Mouse (Mus musculus) forebrain, embryonic 12.5 days (tissue): ENCODE results near the gene Sh3rf1. TPM values are rescaled to one million over a fixed set of nuclear protein-coding genes. Genes with fewer than 3 reads are reported as not detected.

ENCODE experiments used
- ATAC-seq: fragments of 200-750 bp; cut with Nextera tagmentation; 2 replicates; pipeline ENCODE4 v1.8.0; 2017; ENCODE audit warnings: moderate TSS enrichment; ENCODE audit not compliant: low FRiP score
- H3K27ac ChIP-seq: fragments of 300-500 bp; sonication (generic); 2 replicates; pipeline ENCODE4 v1.5.1; 2016; ENCODE audit warnings: mild to moderate bottlenecking
- H3K27me3 ChIP-seq: fragments of 300-500 bp; sonication (generic); 2 replicates; pipeline ENCODE4 v1.6.1; 2016; ENCODE audit warnings: mild to moderate bottlenecking
- H3K36me3 ChIP-seq: fragments of 300-500 bp; sonication (generic); replicated peaks from 2 replicates; pipeline ENCODE4 v1.6.1; 2016; ENCODE audit warnings: mild to moderate bottlenecking
- H3K4me1 ChIP-seq: fragments of 300-500 bp; sonication (generic); 2 replicates; pipeline ENCODE4 v1.6.1; 2016
- H3K4me2 ChIP-seq: fragments of 300-500 bp; sonication (generic); 2 replicates; pipeline ENCODE4 v1.6.1; 2016; ENCODE audit warnings: mild to moderate bottlenecking, moderate library complexity
- H3K4me3 ChIP-seq: fragments of 300-500 bp; sonication (generic); replicated peaks from 2 replicates; pipeline ENCODE4 v1.5.1; 2016; ENCODE audit warnings: mild to moderate bottlenecking
- H3K9ac ChIP-seq: fragments of 300-500 bp; sonication (generic); 2 replicates; pipeline ENCODE4 v1.6.1; 2016; ENCODE audit warnings: mild to moderate bottlenecking
- H3K9me3 ChIP-seq: fragments of 300-500 bp; sonication (generic); 2 replicates; pipeline ENCODE4 v1.6.1; 2016
- WGBS: fragments of 180-500 bp; shearing (Covaris S2); methylation state at CpG from one replicate; pipeline ENCODE4 v1.1.7; 2016; 5-methylcytosine and 5-hydroxymethylcytosine counted together
- polyA plus RNA-seq: library from polyadenylated mRNA; unstranded; fragments of >200 nt; fragmentation: Nextera tagmentation; extraction: Ambion mirVana; gene quantifications from 2 replicates; pipeline ENCODE4 v1.2.1, GENCODE M21; 2016

Sh3rf1 gene
- polyA plus RNA-seq: 30.2 and 31.3 TPM in 2 replicates

DNA sequence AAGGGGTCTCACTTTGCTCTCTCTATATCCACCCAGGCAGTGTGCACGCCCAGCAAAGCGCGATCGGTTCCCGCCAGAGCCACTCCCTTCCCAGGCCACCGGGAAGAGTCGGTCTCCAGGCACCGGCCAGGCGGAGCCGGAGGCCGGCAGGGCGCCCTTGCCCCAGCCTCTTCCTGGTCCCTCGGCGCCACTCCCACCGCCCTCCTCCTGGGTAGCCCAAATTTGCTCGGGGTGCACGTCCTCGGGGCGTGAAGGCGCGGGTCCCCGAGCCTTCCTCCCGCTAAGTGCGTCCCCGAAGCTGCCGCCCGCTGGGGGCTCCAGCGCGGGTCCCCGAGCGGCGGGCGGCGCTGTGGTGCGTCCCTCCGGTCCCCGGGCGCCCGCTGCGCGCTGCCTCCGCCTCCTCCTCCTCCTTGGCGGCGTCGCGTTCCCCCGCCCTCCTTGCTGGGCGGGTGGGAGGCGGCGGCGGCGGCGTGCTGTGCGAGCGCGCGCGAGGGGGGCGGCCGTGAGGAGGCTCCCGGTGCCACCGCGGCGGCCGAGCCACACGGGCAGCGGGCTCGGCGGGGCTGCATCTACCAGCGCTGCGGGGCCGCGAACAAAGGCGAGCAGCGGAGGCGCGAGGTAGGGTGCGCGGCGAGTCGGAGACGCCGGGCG is at the start of gene Sh3rf1:
Gene Sh3rf1 (plus strand): TSS at position 144 of the 651 bp plus-strand sequence.
- ATAC-seq: peak; percentile 90
- H3K4me1 ChIP-seq: peaks cover 40% of the 10 kb centered on the region
- under 1% methylated on average over 68 of the region's 84 CpGs for WGBS

DNA sequence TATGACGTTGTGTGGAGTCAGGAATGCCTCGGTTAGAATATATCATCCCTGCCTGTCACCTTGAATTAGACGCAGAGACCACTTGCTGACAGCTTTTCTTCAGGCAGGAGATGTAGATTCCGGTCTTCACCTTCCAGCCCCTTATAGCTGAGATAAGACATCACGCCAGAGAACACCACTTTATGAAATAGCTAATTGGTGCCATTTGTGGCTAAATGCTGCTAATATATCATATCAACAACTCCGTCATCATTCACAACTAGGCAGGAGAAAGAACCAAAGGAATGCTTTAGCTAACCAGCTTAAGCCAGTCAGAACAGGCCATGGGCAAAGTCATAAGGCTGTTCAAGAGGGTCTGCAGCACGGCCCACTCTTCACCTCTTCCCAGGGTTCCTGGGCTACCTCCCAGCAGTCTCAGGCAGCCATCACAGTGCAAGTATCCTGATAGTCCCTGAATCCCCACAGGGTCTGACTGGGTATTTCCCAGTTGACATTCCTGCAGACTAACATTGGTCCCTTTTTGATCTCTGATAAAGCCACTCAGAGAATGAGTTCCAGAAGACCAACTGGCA is 49.7 kb upstream of the Sh3rf1 start:
- no peaks in the 10 kb centered on the region for H3K9me3 ChIP-seq
- peaks cover 12% of the 10 kb centered on the region for H3K4me1 ChIP-seq
- WGBS: 76% methylated on average over 7 of the region's 7 CpGs
- H3K27ac ChIP-seq: no peak overlapping the region
- no peak overlapping the region for H3K4me2 ChIP-seq
- ATAC-seq: no peak
- 0 out of 2 replicates have a peak, but pooled peaks cover 2% of the 10 kb centered on the region for H3K27me3 ChIP-seq
- no peak overlapping the region for H3K9ac ChIP-seq
- no peaks in the 10 kb centered on the region for H3K36me3 ChIP-seq
- H3K4me3 ChIP-seq: no peak overlapping the region

More for the DNA sequence above, at the start of gene Sh3rf1:
- Histone ChIP-seq H3K9ac (peak within 1 kb of the TSS; percentile 83), H3K9me3 (no peaks in the 10 kb centered on the region), H3K27ac (peak within 1 kb of the TSS; percentile 92), H3K27me3 (no peaks in the 10 kb centered on the region), H3K36me3 (peaks cover 4% of the 10 kb centered on the region; the same call in 1 of the 2 replicates), H3K4me2 (peak within 1 kb of the TSS; percentile 86), H3K4me3 (peak within 1 kb of the TSS; percentile 82)

DNA sequence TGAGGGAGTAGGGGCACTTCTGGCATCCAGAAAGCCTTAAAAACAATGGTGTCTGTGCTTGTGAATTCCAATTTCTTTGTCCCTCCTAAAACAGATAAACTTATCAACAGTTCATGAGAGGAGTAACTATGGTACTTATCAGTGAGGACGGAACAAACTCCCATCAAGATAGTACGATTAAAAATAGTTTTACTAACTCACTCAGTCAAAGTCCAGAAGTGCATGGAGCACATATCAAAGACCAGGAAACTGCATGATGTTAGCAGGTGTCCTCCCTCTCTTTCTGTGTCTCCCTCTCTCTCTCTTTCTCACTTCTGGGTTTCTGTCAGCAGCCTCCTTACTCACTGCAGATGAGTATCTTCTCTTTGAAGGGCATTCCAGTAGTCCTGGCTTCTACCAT is 47.8 kb upstream of the Sh3rf1 start:
- Histone ChIP-seq H3K9ac (no peak overlapping the region), H3K4me1 (peaks cover 13% of the 10 kb centered on the region), H3K27me3 (0 out of 2 replicates have a peak, but pooled peaks cover 2% of the 10 kb centered on the region), H3K4me3 (no peak overlapping the region), H3K27ac (no peak overlapping the region), H3K4me2 (no peak overlapping the region), H3K36me3 (no peaks in the 10 kb centered on the region), H3K9me3 (no peaks in the 10 kb centered on the region)
- WGBS: 87% methylated on average over 2 of the region's 2 CpGs
- no peak for ATAC-seq

DNA sequence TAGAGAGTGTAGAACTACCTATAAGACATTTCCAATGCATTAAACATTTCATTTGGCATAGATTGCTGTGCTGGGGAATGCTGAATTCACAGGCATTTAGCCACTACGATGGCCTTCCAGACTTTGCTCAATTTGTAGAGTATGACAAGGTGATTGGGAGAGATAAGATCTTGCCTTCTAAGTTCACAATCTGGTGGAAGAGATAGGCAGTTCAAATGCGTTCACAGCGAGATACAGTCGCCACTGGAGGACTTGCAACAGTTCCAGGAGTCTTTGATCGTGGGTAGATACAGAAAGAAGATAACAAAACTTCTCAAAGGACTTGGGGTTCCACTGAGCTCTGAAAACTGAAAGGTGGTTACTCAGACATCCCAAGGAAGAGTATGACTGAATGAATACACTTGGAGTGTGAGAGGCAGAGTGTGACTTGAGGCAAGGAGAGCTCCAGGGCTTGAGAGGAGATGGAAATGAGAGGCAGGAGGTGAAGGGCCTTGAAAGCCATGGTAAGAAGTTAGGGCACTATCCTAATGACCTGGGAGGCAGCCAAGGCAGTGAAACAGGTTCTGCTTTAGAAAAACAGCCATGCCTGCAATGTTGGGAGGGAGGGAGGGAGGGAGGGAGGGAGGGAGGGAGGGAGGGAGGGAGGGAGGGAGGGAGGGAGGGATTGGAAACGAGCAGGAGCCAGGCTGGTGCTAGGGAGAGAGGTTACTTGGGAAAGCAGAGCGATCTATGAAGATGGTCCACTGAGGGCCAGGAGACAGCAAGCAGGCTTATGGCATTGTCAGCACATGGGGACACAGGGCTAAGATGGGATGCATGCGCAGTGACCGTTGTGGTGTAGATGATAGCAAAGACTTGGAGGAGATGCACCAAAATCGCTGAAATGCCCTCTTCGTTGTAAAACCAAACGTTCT is 45.7 kb upstream of the Sh3rf1 start:
- no peak for ATAC-seq
- Histone ChIP-seq H3K4me1 (peaks cover 13% of the 10 kb centered on the region), H3K4me2 (0 out of 2 replicates have a peak overlapping the region, but pooled peaks have one; percentile 22), H3K36me3 (no peaks in the 10 kb centered on the region), H3K27me3 (0 out of 2 replicates have a peak, but pooled peaks cover 2% of the 10 kb centered on the region), H3K27ac (no peak overlapping the region), H3K4me3 (no peak overlapping the region), H3K9ac (no peak overlapping the region), H3K9me3 (no peaks in the 10 kb centered on the region)
- 69% methylated on average over 12 of the region's 12 CpGs for WGBS

DNA sequence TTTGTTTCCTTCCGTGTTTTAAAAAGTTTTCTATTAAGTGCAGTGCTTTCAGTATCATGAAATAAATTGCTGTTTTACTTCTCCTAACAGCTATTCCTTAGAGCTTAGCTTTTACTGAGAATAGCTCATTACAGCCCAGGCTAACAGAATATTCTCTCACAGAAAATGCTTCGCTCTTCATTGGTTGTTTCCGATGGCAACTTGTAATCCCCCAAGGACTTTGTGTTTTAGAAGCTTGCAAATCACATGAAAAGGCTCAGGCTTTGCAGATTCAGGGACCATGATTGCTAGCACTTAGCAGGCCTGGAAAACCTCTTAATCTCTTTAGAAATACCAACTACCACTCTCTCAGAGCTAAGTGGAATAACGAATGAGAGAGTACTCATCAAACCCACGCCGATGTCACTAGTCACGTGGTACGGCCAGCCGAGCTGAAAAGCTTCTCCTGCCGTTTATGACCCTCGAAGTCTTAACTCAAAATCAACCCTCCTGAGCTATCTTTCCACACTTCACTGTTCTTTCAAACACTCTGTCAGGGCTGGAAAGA is 45.0 kb upstream of the Sh3rf1 start:
- Histone ChIP-seq H3K9ac (no peak overlapping the region), H3K4me3 (no peak overlapping the region), H3K36me3 (no peaks in the 10 kb centered on the region), H3K27me3 (0 out of 2 replicates have a peak, but pooled peaks cover 2% of the 10 kb centered on the region), H3K4me1 (peaks cover 11% of the 10 kb centered on the region), H3K27ac (no peak overlapping the region), H3K9me3 (0 out of 2 replicates have a peak, but pooled peaks cover 2% of the 10 kb centered on the region), H3K4me2 (peak overlapping the region; percentile 22; the same call in 1 of the 2 replicates)
- 24% methylated on average over 11 of the region's 11 CpGs for WGBS
- peak; percentile 73 for ATAC-seq

DNA sequence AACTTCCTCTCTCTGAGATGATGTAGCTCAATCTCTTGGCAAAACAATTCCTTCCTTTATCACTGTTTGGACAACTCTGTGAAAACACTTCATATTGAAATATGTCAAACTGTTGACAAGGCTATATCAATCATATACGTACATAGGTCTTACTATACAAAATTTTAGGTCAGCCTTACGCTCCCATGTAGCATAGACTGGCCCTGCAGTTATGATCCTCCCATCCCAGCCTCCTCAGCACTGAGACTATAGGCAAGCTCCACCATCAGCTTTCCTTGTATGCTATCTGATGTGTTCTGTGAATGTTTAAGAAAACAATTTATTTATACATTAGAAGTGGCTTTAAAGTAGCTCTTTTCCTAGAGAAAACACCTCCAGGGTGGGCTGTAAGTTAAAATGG is 42.1 kb upstream of the Sh3rf1 start:
- H3K27ac ChIP-seq: no peak overlapping the region
- ATAC-seq: no peak
- H3K4me3 ChIP-seq: no peak overlapping the region
- H3K4me2 ChIP-seq: no peak overlapping the region
- H3K36me3 ChIP-seq: no peaks in the 10 kb centered on the region
- H3K9me3 ChIP-seq: 0 out of 2 replicates have a peak, but pooled peaks cover 2% of the 10 kb centered on the region
- 0 out of 2 replicates have a peak, but pooled peaks cover 2% of the 10 kb centered on the region for H3K27me3 ChIP-seq
- H3K4me1 ChIP-seq: peaks cover 9% of the 10 kb centered on the region
- WGBS: 88% methylated on average over 2 of the region's 2 CpGs
- H3K9ac ChIP-seq: no peak overlapping the region

DNA sequence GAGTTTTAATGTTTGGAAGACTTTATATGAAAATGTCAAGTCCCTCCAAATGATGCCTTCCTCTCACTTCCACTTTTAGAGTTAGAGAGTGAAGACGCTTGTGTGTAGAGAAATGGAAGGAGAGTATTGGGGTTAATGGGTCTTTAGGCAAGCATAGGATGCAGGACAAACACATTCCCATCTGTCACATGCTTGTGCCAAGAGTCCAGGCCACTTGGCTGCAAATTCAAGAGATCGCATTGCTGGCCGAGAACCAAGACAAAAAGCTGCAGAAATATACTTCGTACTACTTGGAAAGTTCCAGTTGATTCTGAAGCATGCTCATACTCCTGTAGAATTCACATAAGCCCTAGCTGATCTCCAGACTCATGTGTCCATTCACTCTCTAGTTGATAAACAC is 41.7 kb upstream of the Sh3rf1 start:
- Histone ChIP-seq H3K4me3 (no peak overlapping the region), H3K27me3 (0 out of 2 replicates have a peak, but pooled peaks cover 2% of the 10 kb centered on the region), H3K4me1 (peaks cover 9% of the 10 kb centered on the region), H3K9ac (no peak overlapping the region), H3K27ac (no peak overlapping the region), H3K9me3 (0 out of 2 replicates have a peak, but pooled peaks cover 2% of the 10 kb centered on the region), H3K36me3 (no peaks in the 10 kb centered on the region), H3K4me2 (no peak overlapping the region)
- WGBS: 93% methylated on average over 4 of the region's 4 CpGs
- ATAC-seq: no peak

DNA sequence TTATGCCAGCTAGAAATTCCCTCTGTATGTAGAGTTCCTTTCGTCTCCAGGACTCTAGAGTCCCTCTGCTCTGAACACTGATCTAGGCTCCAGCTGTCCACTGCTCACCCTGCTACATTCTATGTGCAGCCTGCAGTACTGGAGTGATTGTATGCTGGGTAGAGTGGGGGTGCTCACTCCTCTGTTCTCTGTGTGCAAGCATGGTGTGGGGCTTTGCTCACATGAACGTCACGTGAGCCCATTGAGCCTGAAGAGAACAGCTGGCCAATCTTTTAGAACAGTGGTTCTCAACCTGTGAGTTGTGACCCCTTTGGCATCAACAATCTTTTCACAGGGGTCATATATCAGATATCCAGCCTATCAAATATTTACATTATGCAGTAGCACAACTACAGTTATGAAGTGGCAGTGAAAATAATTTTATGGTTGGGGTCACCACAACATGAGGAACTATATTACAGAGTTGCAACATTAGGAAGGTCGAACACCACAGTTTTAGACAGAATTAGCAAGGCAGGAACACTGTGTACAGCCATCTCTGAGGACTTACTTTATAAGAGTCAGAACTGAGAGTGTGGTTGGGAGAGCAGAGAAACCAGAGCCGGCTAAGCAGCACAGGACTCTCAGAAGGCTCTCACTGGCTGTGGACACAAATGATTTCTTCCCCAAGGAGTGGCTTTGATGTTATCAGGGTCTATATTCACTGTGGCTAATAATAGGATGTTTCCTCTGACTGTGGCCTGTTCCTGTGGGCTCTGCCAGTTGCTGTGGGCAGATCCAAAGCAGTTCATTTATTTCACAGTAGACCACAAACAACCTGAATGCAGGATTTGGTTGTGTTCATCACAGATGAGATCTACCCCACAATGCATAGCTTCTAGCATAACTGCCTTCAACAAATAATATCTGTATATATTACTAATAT is 38.1 kb upstream of the Sh3rf1 start:
- no peaks in the 10 kb centered on the region for H3K36me3 ChIP-seq
- ATAC-seq: no peak
- no peaks in the 10 kb centered on the region for H3K27me3 ChIP-seq
- H3K9ac ChIP-seq: no peak overlapping the region
- 78% methylated on average over 5 of the region's 5 CpGs for WGBS
- 0 out of 2 replicates have a peak, but pooled peaks cover 2% of the 10 kb centered on the region for H3K9me3 ChIP-seq
- no peaks in the 10 kb centered on the region for H3K4me1 ChIP-seq
- no peak overlapping the region for H3K27ac ChIP-seq
- H3K4me2 ChIP-seq: no peak overlapping the region
- H3K4me3 ChIP-seq: no peak overlapping the region

DNA sequence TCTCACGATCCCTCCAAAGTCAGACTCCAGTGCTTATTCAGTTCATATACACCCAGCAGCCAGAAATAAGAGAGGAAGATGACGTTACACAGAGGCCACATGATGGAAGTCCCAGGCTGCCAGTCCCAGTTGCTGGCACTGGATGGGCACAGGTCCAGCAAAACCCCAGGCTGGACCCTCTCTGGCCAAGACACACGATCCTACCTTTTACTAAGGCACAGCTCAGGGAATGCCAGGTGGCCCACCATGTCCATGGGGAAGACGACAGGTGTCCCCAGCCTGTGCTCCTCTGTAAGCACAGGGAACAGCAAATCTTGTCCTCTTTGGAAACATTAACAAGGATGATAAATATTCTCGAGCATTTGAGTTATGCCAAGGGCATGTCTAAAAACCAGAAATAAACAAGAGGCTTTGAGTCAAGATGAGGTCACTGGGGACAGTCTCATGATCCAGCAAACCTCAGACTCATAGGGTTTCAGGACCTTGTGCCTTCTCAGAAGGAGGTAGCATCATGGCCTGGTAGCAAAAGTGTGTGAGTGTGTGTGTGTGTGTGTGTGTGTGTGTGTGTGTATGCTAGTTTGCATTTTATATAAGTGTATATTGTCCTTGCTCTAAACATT is 29.3 kb upstream of the Sh3rf1 start:
- Histone ChIP-seq H3K9me3 (no peaks in the 10 kb centered on the region), H3K4me3 (no peak overlapping the region), H3K27me3 (no peaks in the 10 kb centered on the region), H3K36me3 (no peaks in the 10 kb centered on the region), H3K27ac (no peak overlapping the region), H3K4me2 (no peak overlapping the region), H3K9ac (no peak overlapping the region), H3K4me1 (no peaks in the 10 kb centered on the region)
- WGBS: 86% methylated on average over 5 of the region's 5 CpGs
- ATAC-seq: no peak

DNA sequence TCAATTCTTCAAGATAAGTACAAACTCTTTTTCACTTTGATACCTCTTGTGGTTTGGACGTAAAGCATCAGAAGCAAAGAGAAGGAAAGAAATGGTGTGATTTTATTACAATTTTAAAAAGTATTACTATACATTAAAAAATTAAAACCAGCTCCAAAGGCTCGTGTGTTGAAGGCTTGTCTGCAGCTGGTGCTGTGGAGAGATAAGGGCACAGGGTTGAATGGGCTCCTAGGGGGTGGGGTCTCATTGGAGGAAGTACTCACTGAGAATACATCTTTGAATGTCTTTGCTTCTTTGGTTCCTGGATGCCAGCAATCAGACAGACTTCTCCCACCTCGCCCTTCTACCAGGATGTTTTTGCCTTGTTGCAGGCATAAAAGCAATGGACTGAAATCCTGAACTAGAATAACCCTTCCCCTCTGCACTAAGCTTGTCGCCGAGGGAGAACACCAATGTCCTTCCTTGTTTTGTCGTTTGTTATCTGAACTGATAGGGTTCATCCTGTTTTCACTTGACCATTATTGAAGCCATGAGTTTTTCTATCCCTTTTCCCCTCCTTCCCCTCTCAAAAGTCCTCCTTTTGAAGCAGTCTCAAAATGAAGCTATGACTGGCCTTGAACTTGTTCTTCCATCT is 23.3 kb upstream of the Sh3rf1 start:
- Histone ChIP-seq H3K4me2 (no peak overlapping the region), H3K4me1 (no peaks in the 10 kb centered on the region), H3K27ac (no peak overlapping the region), H3K36me3 (no peaks in the 10 kb centered on the region), H3K27me3 (no peaks in the 10 kb centered on the region), H3K9ac (no peak overlapping the region), H3K4me3 (no peak overlapping the region), H3K9me3 (no peaks in the 10 kb centered on the region)
- WGBS: 83% methylated on average over 6 of the region's 6 CpGs
- ATAC-seq: no peak
